10 mouse cellular contexts compared by ENCODE assay signal in genomic region chr15:84960692-84961091, GRCm38 (mm10). TPM values are rescaled to one million over a fixed set of nuclear protein-coding genes. Genes with fewer than 3 reads are reported as not detected.
DNase-seq lines count a peak whose midpoint lies in the region; ATAC-seq and TF ChIP-seq lines count a peak whose summit lies in the region.
"Had no signal": no experiment of that assay in that cellular context is flagged by ENCODE, and none has a peak within 500 bp of the region (broad histone marks: within the 10 kb centered on the region; RNA-seq: fewer than 3 reads in every experiment).

No protein-coding gene starts in this region.

- in situ Hi-C loops in Patski (cut with MboI; ENCODE audit: low pct_unique_long_range_greater_than_20kb), result no loop called here

- intact Hi-C loops in left cerebral cortex, postnatal 14 days (cut with DNase I), result no loop called here

- H3K9me3 ChIP-seq in embryonic facial prominence, embryonic 14.5 days (ENCODE audit: control insufficient read depth, low read length), result no peaks in the 10 kb centered on the region
- H3K9me3 ChIP-seq in embryonic facial prominence, embryonic 10.5 days, result no peaks in the 10 kb centered on the region
- H3K9me3 ChIP-seq in forebrain, embryonic 13.5 days (replicated peaks), result no peaks in the 10 kb centered on the region
- no peaks in the 10 kb centered on the region for H3K9me3 ChIP-seq in kidney, embryonic 14.5 days (ENCODE audit: control insufficient read depth, low read length)

- no peak overlapping the region for H3K4me3 ChIP-seq in embryonic facial prominence, embryonic 14.5 days (ENCODE audit: low read depth, low read length)
- no peak overlapping the region for H3K4me3 ChIP-seq in embryonic facial prominence, embryonic 10.5 days
- no peak overlapping the region for H3K4me3 ChIP-seq in forebrain, embryonic 13.5 days
- no peak overlapping the region for H3K4me3 ChIP-seq in kidney, embryonic 14.5 days (ENCODE audit: low read length)

- H3K4me2 ChIP-seq in embryonic facial prominence, embryonic 14.5 days (ENCODE audit: low read depth, low read length), result no peak overlapping the region
- peak overlapping the region; percentile 22; the same call in 1 of the 2 replicates for H3K4me2 ChIP-seq in forebrain, embryonic 13.5 days
- no peak overlapping the region for H3K4me2 ChIP-seq in kidney, embryonic 14.5 days (replicated peaks; ENCODE audit: low read depth, low read length)

- H3K27ac ChIP-seq in embryonic facial prominence, embryonic 14.5 days (replicated peaks; ENCODE audit: low read depth, low read length), result no peak overlapping the region
- H3K27ac ChIP-seq in embryonic facial prominence, embryonic 10.5 days (replicated peaks), result no peak overlapping the region
- peak overlapping the region; percentile 51 for H3K27ac ChIP-seq in forebrain, embryonic 13.5 days
- H3K27ac ChIP-seq in kidney, embryonic 14.5 days (ENCODE audit: low read depth, low read length), result no peak overlapping the region

- CTCF ChIA-PET in Patski (lab: Charles Lee), result interaction anchor here (0.6 to 0.9 kb wide), 2 partner anchors 18 to 25 kb away, joined by 3 read pairs; no protein-coding TSS in a partner anchor

- ATAC-seq in embryonic facial prominence, embryonic 14.5 days (ENCODE audit: low read depth), result no peak
- ATAC-seq in Patski, result peak; percentile 48
- ATAC-seq in forebrain, embryonic 13.5 days, result no peak
- ATAC-seq in kidney, embryonic 14.5 days (ENCODE audit: low FRiP score, low TSS enrichment), result no peak

- H3K9ac ChIP-seq in embryonic facial prominence, embryonic 14.5 days (ENCODE audit: low read depth, low read length), result peak overlapping the region; percentile 30; the same call in 1 of the 2 replicates
- peak overlapping the region; percentile 46 for H3K9ac ChIP-seq in forebrain, embryonic 13.5 days
- no peak overlapping the region for H3K9ac ChIP-seq in kidney, embryonic 14.5 days (ENCODE audit: low read depth, low read length)

- DNase-seq in embryonic facial prominence, embryonic 14.5 days (ENCODE audit: low spot score), result no peak
- DNase-seq in embryonic facial prominence, embryonic 10.5 days (ENCODE audit: low spot score), result no peak
- no peak for DNase-seq in Patski (ENCODE audit: low read depth, low spot score)
- peak; percentile 74 to 76 for DNase-seq in left cerebral cortex, postnatal 14 days (ENCODE audit: low spot score in 2 of 2)
- DNase-seq in c-Kit-positive CD71-positive TER-119-positive erythroid progenitor cells, embryonic 14.5 days (ENCODE audit: low spot score), result no peak
- DNase-seq in thymus, postnatal 4 days, result no peak

- no peak for TF ChIP-seq CTCF in Patski (IDR thresholded peaks at IDR 0.05)

- H3K36me3 ChIP-seq in embryonic facial prominence, embryonic 14.5 days (ENCODE audit: control insufficient read depth, insufficient read depth, low read length), result peaks cover 7% of the 10 kb centered on the region; the same call in 1 of the 2 replicates
- H3K36me3 ChIP-seq in embryonic facial prominence, embryonic 10.5 days (replicated peaks), result peaks cover 22% of the 10 kb centered on the region
- H3K36me3 ChIP-seq in forebrain, embryonic 13.5 days (ENCODE audit: poor library complexity, severe bottlenecking), result peaks cover 13% of the 10 kb centered on the region
- peaks cover under 1% of the 10 kb centered on the region; the same call in 1 of the 2 replicates for H3K36me3 ChIP-seq in kidney, embryonic 14.5 days (ENCODE audit: control insufficient read depth, insufficient read depth, low read length)

- POLR2A ChIA-PET in Patski (lab: Charles Lee), result interaction anchor here (0.6 kb wide), 1 partner anchor 819 kb away, joined by 3 read pairs; no protein-coding TSS in a partner anchor

- no peaks in the 10 kb centered on the region for H3K4me1 ChIP-seq in embryonic facial prominence, embryonic 14.5 days (ENCODE audit: control insufficient read depth, insufficient read depth, low read length)
- H3K4me1 ChIP-seq in embryonic facial prominence, embryonic 10.5 days, result peaks cover 17% of the 10 kb centered on the region
- H3K4me1 ChIP-seq in forebrain, embryonic 13.5 days, result peaks cover 43% of the 10 kb centered on the region
- H3K4me1 ChIP-seq in kidney, embryonic 14.5 days (ENCODE audit: control insufficient read depth, insufficient read depth, low read length), result peaks cover 7% of the 10 kb centered on the region; the same call in 1 of the 2 replicates

- 23% methylated on average over 8 of the region's 8 CpGs for WGBS in embryonic facial prominence, embryonic 14.5 days
- 22% methylated on average over 8 of the region's 8 CpGs for WGBS in embryonic facial prominence, embryonic 10.5 days
- 21% methylated on average over 8 of the region's 8 CpGs for WGBS in forebrain, embryonic 13.5 days
- WGBS in kidney, embryonic 14.5 days, result 23% methylated on average over 8 of the region's 8 CpGs

- no peaks in the 10 kb centered on the region for H3K27me3 ChIP-seq in embryonic facial prominence, embryonic 14.5 days (replicated peaks; ENCODE audit: control insufficient read depth, insufficient read depth, low read length)
- no peaks in the 10 kb centered on the region for H3K27me3 ChIP-seq in embryonic facial prominence, embryonic 10.5 days (replicated peaks; ENCODE audit: low read depth, poor library complexity, severe bottlenecking)
- H3K27me3 ChIP-seq in Patski, result no peaks in the 10 kb centered on the region
- H3K27me3 ChIP-seq in forebrain, embryonic 13.5 days, result no peaks in the 10 kb centered on the region
- H3K27me3 ChIP-seq in kidney, embryonic 14.5 days (ENCODE audit: control insufficient read depth, insufficient read depth, low read length), result no peaks in the 10 kb centered on the region

RNA-seq across cellular contexts. Expression of gene 5031439G07Rik, which starts 27.7 kb away (rescaled TPM):
- polyA plus RNA-seq in embryonic facial prominence, embryonic 14.5 days (2014; fragmentation: Nextera tagmentation; extraction: Ambion mirVana), result 9.2 and 11.1 TPM in 2 replicates
- 8.3 and 9.3 TPM in 2 replicates for polyA plus RNA-seq in embryonic facial prominence, embryonic 10.5 days (2016; fragmentation: Nextera tagmentation; extraction: Ambion mirVana)
- polyA plus RNA-seq in Patski (2021), result 85.7 TPM
- 14.1 and 14.7 TPM in 2 replicates for polyA plus RNA-seq in forebrain, embryonic 13.5 days (2015; fragmentation: Nextera tagmentation; extraction: Ambion mirVana)
- total RNA-seq in left cerebral cortex, postnatal 14 days (2021), result 100 to 1,000 TPM in 1 of 2 experiments, 10 to 100 TPM in 1; 96.1 to 106 TPM
- polyA plus RNA-seq in kidney, embryonic 14.5 days (2014; fragmentation: Nextera tagmentation; extraction: Ambion mirVana), result 6.6 TPM in 2 replicates

RNA-seq across cellular contexts. Expression of gene Nup50, which starts 37.5 kb away (rescaled TPM):
- polyA plus RNA-seq in embryonic facial prominence, embryonic 14.5 days (2014; fragmentation: Nextera tagmentation; extraction: Ambion mirVana), result 27.4 and 28.6 TPM in 2 replicates
- 70.9 and 71.8 TPM in 2 replicates for polyA plus RNA-seq in embryonic facial prominence, embryonic 10.5 days (2016; fragmentation: Nextera tagmentation; extraction: Ambion mirVana)
- 41.5 TPM for polyA plus RNA-seq in Patski (2021)
- polyA plus RNA-seq in forebrain, embryonic 13.5 days (2015; fragmentation: Nextera tagmentation; extraction: Ambion mirVana), result 41.9 and 44.7 TPM in 2 replicates
- 10 to 100 TPM; 31.2 to 31.7 TPM for total RNA-seq in left cerebral cortex, postnatal 14 days (2021)
- polyA plus RNA-seq in kidney, embryonic 14.5 days (2014; fragmentation: Nextera tagmentation; extraction: Ambion mirVana), result 23.8 and 50.8 TPM in 2 replicates

RNA-seq across cellular contexts. Expression of gene Gm29666, which starts 40.9 kb away (rescaled TPM):
- polyA plus RNA-seq in embryonic facial prominence, embryonic 14.5 days (2014; fragmentation: Nextera tagmentation; extraction: Ambion mirVana), result 0.28 and 0.33 TPM in 2 replicates
- polyA plus RNA-seq in embryonic facial prominence, embryonic 10.5 days (2016; fragmentation: Nextera tagmentation; extraction: Ambion mirVana), result 1.1 TPM in 2 replicates
- polyA plus RNA-seq in Patski (2021), result 0.18 TPM
- 1.1 TPM in 2 replicates for polyA plus RNA-seq in forebrain, embryonic 13.5 days (2015; fragmentation: Nextera tagmentation; extraction: Ambion mirVana)
- 1 to 10 TPM in 1 of 2 experiments, under 1 TPM in 1; 0.94 to 1.1 TPM for total RNA-seq in left cerebral cortex, postnatal 14 days (2021)
- 0.60 and 0.74 TPM in 2 replicates for polyA plus RNA-seq in kidney, embryonic 14.5 days (2014; fragmentation: Nextera tagmentation; extraction: Ambion mirVana)

RNA-seq across cellular contexts. Expression of gene Upk3a, which starts 56.2 kb away (rescaled TPM):
- polyA plus RNA-seq in embryonic facial prominence, embryonic 14.5 days (2014; fragmentation: Nextera tagmentation; extraction: Ambion mirVana), result 8.3 and 13.0 TPM in 2 replicates
- not detected in 2 replicates for polyA plus RNA-seq in embryonic facial prominence, embryonic 10.5 days (2016; fragmentation: Nextera tagmentation; extraction: Ambion mirVana)
- polyA plus RNA-seq in Patski (2021), result not detected
- polyA plus RNA-seq in forebrain, embryonic 13.5 days (2015; fragmentation: Nextera tagmentation; extraction: Ambion mirVana), result 0.15 and 0.59 TPM in 2 replicates
- total RNA-seq in left cerebral cortex, postnatal 14 days (2021), result not detected
- polyA plus RNA-seq in kidney, embryonic 14.5 days (2014; fragmentation: Nextera tagmentation; extraction: Ambion mirVana), result 11.9 and 12.6 TPM in 2 replicates
- polyA plus RNA-seq: heart, postnatal 0 days; liver, embryonic 16.5 days had no signal

Comparison
In these comparisons a context has a peak if more than half of its experiments do, and no peak if none do; other contexts are left out.
1. DNase-seq: peak in left cerebral cortex, postnatal 14 days (2 of 2); none in embryonic facial prominence, embryonic 14.5 days (single experiment), embryonic facial prominence, embryonic 10.5 days (single experiment), Patski (single experiment), c-Kit-positive CD71-positive TER-119-positive erythroid progenitor cells, embryonic 14.5 days (single experiment) and thymus, postnatal 4 days (single experiment).